Mouse (Mus musculus) layer of hippocampus, adult 11-12 months (tissue): ENCODE measurements around the gene Arhgap45.
A peak's percentile ranks its signal among the peaks of the same experiment; 100 is the strongest.

Experiments used
- DNase-seq: peaks from one replicate; pipeline ENCODE4 v3.0.0; 2022; ENCODE audit warnings: low spot score

Gene Arhgap45

GRCm38 (mm10) chr10:80055891-80056290, 39.4 kb downstream of the Arhgap45 start:
- no peak for DNase-seq

- DNase-seq, result no peak
These were observed 40.1 kb downstream of the Arhgap45 start for GRCm38 (mm10) chr10:80056506-80056905.

- DNase-seq, result no peak
These were observed 40.7 kb downstream of the Arhgap45 start for GRCm38 (mm10) chr10:80056976-80057682.

- DNase-seq, result no peak
These were observed 41.4 kb downstream of the Arhgap45 start for GRCm38 (mm10) chr10:80057683-80058326.

DNA sequence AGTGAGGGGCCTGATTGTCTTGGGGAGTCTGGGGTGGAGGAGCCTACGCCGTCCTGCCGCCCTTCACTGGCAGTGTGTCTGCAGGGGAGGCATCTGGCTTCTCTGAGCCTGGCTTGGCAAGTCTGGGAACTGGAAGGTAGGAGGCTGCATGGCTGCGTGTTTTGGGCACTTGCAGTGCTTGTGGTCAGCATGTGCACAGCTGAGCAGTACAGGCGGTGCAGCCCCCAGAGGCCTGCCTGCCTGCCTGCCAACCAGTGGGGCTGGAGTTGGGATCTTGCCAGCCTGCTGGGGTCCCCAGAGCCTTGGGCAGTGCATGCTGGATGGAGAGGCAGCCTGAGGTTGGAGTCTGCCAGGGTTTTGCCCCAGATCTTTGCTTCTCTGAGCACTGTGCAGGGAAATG, 46.7 kb downstream of the Arhgap45 start:
- no peak for DNase-seq

DNA sequence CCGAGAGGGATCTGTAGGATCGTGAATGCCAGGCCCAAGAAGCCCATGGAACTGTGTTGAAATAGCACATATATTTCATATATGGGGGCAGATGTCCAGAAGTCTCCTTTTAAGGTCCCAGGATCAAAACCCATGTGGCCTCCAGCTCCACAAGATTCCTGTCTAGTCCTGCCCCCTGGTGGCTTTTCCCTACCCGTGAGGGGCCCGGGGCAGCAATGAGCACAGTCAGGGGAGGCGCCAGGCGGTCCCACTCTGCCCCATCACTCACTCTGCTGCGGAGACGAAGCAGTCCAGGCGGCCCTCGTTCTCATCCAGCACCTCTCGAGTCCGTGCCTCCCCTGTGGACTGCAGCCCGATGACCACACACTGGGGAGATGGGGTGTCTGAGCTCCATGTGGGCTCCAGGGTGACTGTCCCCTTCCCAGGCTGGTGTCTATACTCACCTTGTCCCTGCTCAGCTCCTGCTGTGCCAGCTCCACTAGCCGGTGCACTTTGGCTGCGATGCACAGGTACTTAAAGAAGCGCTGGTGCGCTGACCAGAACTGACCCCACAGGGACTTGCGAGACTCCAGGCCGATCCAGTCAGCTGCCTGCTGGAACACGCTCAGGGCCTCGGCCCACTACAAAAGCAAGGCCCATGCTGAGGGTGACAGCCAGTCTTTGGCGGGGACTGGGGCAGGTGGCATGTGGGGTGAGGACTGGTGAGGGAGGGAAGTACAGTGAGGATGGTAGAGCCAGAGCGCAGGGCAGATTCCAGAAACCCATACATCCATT, 47.6 kb downstream of the Arhgap45 start:
- no peak for DNase-seq

DNA sequence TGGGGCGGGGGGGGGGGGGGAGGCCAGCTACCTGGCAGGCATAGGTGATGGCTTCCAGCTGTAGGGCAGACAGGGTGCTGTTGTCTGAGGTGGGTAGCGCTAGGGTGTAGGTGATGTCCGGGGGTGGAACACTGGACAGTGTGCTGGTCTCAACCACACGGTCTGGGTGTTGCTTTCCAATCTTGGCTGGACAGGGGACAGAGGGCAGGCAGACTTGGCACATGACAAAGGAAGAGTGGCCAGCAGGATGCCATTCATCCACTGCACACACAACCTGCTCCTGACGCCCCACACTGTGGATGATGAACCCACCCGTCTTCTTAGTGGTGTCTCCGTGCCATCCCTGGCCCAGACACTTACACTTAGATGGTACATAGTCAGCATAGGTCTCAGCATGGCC, 52.8 kb downstream of the Arhgap45 start:
- no peak for DNase-seq

DNA sequence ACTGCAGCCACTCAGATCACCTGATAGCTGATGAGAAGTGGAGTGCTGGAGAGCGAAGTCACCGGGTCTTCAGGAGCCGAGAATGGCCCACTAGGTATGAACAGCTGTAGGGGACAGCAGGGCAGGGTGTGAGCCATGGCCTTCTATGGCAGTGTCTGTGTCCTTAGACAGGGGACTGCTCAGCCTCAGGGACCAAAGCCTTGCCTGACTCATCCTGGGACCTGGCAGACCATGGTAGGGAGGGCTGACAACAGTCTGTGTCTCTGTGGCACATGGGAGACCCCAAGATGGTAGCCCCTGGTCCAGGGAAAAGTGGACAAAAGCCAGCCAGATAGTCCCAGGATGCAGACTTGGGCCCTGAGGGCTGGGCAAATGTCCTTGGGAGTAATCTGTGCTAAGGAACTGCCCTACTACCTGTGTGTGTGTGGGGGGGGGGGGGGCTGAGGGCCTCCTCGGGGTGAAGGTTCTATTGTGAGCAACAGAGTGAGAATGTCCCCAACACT, 53.5 kb downstream of the Arhgap45 start:
- no peak for DNase-seq

GRCm38 (mm10) chr10:80070837-80071515, 54.5 kb downstream of the Arhgap45 start:
- peak; percentile 88 for DNase-seq

- DNase-seq, result no peak
These were observed 55.1 kb downstream of the Arhgap45 start for GRCm38 (mm10) chr10:80071516-80071900.

DNA sequence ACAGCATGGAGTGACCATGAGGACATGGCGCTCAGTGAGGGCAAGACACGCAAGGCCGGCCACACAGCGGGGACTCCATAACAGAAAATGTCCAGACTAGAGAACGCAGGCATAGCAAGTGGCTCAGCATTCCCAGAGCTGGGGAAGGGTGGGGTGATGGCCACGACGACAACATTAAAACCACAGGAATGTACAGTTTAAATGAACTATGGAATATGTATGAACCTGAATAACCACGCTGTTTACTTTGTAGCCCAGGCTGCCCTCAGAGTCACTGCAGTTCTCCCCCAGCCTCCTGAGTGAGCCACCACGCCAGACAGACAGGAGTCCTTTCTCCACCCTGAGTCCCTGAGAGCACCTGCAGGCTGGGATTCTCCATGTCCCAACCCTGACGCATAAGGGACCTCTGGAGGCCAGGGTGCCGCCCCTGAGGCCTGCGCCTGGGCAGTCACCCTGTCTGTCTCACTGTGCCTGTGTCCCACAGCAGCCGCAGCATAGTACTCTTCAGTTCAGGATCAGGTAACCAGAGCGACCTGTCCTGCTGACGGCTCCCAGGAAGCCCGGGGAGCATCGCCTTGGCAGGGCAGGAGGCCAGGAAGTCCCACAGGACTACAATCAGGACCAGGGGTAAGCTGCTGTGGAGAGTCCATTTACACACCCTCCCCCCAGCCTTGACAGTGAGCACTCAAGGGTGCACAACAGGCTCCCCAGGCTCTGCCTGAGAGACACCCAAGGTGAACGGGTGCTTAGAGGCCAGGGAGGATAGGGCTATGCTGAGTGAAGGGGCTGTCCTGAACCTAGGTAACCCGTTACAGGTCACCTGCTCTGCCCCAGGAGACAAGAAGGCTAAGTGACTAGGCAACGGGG, 56.4 kb downstream of the Arhgap45 start:
- DNase-seq, result no peak

DNA sequence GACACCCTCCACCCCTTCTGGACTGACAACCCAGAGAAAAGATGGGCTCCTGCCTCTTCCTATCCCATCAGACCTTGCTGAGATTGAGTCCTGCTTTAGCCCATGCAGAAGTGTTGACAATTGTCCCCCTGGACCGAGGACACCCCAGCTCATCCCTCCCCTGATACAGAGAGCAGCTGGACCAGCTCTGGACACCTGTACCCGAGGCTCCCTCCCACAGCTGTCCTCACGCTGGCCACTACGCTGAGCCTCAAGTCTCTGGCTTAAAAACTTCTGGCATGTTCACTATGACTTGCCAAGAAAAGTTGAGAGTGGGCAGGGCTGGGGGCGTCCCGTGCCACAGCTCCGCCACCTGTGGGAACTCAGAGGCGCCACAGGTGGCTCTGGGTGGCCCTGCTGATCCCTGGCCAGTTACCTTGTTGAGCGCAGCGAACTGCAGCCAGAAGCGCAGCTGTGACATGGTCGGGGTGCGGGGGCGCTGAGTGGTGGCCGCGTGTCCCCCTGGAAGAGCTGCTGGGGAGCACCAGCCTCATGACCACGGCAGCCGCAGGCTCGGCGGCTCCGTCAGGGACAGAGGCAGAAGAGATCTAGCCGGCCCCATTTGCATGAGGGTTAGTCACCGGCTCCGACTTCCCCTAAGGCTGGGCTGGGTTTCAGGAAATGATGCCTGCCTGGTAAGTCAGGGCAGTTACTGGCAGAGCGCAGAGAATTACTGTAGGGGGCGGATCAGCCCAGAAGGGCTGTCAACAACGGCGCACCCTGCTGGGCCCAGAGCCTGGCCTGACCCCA, 58.6 kb downstream of the Arhgap45 start:
- peak; percentile 78 for DNase-seq

DNA sequence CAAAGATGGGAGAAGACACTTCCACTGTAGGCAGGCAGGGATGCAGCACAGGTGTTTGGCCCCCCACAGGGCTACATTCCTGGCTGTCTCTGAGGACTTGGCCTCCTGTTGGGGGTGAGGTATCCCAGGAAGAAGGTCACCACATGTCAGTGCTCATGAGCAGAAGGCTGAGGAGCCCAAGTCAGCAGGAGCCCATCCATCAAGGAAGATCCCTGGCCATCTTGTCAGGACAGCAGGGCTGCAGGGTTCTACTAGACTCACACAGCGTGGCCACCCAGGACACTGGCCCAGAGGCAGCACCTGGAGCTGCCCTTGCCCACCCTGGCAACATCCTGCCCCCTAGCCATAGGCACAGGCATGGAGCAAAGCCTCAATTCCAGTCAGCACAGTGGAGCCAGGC, 59.5 kb downstream of the Arhgap45 start:
- DNase-seq, result no peak

DNA sequence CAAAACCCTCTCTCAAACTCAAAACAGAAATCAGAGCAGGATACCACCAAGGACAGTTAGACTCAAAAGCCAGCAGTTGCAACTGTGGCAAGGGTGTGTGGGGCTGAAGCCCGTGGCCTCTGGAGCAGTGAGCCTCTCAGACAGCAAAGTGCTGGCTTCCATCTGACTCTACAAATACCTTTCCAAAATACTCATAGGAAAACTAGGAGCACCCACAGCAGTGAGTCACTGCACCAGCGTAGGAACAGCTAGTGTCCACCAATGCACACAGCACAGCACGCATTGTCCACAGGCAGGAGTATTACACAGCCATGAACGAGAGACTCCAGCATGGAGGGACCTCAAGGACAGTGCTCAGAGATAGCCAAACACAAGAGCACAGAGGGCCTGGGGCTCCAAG, 59.9 kb downstream of the Arhgap45 start:
- DNase-seq, result no peak

- DNase-seq, result no peak
These were observed 60.9 kb downstream of the Arhgap45 start for GRCm38 (mm10) chr10:80077312-80077711.

DNA sequence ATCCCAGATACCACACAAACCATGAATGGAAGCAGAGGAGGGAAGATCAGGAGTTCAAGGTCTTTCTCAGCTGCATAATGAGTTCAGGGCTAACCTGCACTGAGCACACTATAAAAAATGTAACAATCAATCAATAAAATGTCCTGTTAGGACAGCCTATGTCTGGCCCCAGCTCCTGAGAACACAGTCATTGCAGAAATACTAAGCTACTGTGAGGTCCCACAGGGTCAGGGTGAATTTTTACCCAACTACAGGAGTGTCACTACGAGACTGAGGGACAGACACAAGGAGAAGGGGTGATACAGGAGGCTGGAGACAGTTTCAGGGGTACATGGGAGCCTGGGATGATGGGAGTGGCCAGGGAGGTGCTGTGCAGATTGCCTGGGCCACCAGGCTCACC, 61.9 kb downstream of the Arhgap45 start:
- no peak for DNase-seq

GRCm38 (mm10) chr10:80080396-80081070, 64.1 kb downstream of the Arhgap45 start:
- no peak for DNase-seq
